Mouse (Mus musculus): ENCODE measurements around the gene Eif2b3.
A peak's percentile ranks its signal among the peaks of the same experiment; 100 is the strongest.

Gene Eif2b3

DNA sequence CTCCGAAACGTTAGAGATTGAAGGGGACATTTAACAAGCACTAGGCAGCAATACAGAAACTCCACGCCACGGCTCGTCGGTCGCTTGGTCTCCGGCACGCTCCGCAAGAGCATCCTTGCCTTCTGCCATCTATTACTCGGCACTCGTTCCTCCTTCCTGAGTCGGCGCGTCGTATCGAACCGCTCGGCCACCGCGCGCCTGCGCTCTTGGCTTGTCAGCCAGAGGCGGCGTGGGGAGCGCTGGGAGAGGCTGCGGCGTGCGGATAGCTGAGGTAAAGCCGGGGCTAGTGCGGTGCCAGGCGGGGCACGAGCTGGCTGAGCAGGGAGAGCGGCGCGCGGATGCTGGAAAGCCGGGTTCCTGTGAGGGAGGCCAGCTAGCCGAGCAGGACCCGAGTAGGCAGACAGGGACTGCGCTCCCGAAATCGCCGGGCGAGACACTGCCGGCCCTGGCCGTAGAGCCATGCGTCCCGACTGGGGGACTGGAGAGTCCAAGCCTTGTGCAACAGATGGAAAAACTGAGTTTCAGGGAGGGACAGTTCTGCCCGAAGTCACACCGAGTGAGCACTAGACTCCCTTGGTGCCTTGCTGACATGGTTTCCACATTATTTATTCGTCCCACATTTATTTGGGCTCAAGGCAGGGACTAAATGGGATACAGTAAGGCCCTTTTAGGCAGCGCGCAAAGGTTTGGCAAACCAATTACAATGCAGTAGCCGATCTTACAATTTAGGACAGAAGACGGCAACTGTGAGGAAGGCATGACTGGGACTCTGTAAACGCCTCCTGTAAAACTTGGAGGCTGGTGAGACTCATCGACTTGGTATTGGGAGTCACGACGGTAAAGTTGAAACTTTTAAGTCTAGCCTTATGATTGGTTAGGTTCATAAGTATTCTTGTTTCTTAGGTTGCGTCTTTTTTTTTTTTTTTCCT, at the start of gene Eif2b3:
Gene Eif2b3, plus strand, starts transcription at position 197 of the 929 bp plus-strand sequence.
- peak; percentile 92 for DNase-seq

- DNase-seq = no peak
These were observed 42.7 kb upstream of the Eif2b3 start for GRCm38 (mm10) chr4:116976503-116976902.

GRCm38 (mm10) chr4:116985681-116986080, 33.5 kb upstream of the Eif2b3 start:
- DNase-seq = no peak

- DNase-seq = peak; percentile 88
These were observed 32.6 kb upstream of the Eif2b3 start for GRCm38 (mm10) chr4:116986400-116987121.

GRCm38 (mm10) chr4:116987122-116987456, 32.1 kb upstream of the Eif2b3 start:
- DNase-seq = no peak

- DNase-seq = no peak
These were observed 29.5 kb upstream of the Eif2b3 start for GRCm38 (mm10) chr4:116989731-116990130.

GRCm38 (mm10) chr4:116991366-116991765, 27.8 kb upstream of the Eif2b3 start:
- DNase-seq = peak; percentile 90

- peak; percentile 99 for DNase-seq
These were observed 25.3 kb upstream of the Eif2b3 start, which contains the start of gene Urod for GRCm38 (mm10) chr4:116993672-116994621. Gene Urod (minus strand): TSS chr4:116994413.

DNA sequence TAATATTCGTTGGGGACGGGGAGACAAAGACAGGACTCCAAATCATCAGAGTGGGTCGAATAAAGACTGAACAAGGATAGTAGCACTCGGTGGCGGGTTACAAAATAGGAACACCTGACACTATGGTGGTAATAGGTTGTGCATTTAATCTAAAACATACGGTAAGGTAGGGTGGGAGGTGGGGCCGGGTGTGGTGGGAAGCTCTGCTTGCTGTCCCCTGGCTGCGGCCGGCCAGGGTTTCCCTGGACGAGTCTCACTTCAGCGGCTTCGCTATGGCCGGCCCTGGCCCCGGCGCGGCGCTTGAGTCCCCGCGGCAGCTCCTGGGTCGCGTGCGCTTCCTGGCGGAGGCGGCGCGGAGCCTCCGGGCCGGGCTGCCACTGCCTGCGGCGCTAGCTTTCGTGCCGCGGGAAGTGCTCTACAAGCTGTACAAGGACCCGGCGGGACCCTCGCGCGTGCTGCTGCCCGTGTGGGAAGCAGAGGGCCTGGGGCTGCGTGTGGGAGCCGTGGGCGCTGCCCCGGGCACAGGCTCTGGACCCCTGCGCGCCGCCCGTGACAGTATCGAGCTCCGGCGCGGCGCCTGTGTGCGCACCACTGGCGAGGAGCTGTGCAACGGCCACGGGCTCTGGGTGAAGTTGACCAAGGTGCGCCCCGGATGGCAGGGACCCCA, 23.9 kb upstream of the Eif2b3 start, which contains the start of gene Hectd3:
Gene Hectd3, plus strand, starts transcription at position 187 of the 667 bp plus-strand sequence.
- peak; percentile 83 for DNase-seq

- peak; percentile 70 for DNase-seq
These were observed 23.4 kb upstream of the Eif2b3 start for GRCm38 (mm10) chr4:116995798-116996135.

- no peak for DNase-seq
These were observed 19.6 kb upstream of the Eif2b3 start for GRCm38 (mm10) chr4:116999513-117000154.

- no peak for DNase-seq
These were observed 17.2 kb upstream of the Eif2b3 start for GRCm38 (mm10) chr4:117001957-117002356.

DNA sequence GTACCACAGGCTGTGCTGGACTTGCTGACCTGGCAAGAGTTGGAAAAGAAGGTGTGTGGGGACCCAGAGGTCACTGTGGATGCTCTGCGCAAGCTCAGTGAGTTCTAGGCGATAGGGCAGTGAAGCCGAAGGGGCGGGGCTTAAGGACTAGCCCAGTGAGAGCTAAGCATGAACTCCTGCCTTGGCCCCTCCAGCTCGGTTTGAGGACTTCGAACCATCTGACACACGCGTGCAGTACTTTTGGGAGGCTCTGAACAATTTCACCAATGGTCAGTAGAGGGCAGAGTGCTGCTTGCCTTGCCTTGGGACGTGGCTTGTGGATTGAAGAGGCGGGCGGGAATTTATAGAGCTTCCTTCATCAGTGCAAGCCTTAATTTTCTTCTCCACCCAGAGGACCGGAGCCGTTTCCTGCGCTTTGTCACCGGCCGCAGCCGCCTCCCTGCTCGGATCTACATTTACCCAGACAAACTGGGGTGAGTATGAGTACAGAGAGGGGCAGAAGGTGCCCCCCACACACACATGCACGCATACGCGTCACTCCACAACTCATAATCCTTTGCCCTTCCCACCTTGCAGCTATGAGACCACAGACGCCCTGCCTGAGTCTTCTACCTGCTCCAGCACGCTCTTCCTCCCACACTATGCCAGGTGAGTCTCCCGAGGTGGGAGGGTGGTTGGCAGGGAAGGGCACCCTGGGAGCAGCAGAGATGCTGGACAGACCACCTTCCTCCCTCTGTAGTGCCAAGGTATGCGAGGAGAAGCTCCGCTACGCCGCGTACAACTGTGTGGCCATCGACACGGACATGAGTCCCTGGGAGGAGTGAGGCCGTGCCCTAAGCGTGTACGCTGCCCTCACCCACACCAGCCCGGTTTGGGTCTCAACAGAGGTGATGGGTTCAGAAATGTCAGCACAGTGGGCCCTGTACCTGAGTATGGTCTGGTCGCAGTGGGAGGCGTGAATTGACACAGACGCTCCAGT, 16.4 kb upstream of the Eif2b3 start:
- DNase-seq = peak; percentile 86

- DNase-seq = no peak
These were observed 14.6 kb upstream of the Eif2b3 start for GRCm38 (mm10) chr4:117004649-117005048.

DNA sequence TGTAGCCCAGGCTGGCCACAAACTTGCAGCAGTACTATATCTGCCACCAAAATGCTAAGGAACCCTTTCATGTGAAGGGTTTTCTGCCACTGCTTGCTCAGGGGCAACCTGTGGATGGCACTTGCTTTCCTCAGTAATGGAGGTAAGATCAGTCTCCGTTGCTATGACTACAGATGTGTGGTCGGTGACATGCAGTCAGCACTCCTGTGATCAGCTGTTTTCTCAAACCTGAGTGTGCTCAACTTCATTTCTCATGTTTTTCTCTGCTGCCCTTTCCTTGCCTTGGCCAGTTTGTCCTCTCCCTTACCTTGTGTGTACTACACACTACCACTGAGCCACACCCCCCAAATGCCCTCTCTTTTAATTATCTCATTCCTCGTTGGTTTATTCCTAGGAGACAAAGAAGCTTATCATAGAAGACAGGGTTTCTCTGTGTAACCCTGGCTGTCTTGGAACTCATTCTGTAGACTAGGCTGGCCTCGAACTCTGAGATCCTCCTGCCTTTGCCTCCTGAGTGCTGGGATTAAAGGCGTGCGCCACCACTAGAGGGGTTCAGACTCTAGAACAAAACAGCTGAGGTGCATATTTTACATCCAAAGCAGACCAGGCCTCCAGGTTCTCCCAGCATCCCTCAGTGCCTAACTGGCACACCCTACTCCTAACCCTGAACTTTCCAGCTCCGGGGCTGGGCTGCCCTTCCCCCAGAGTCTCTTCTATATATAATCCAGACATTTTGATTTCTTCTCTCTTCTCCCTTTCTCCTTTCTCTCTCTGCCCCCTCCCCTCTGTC, 13.4 kb upstream of the Eif2b3 start:
- no peak for DNase-seq

GRCm38 (mm10) chr4:117007058-117007457, 12.1 kb upstream of the Eif2b3 start:
- DNase-seq = no peak

DNA sequence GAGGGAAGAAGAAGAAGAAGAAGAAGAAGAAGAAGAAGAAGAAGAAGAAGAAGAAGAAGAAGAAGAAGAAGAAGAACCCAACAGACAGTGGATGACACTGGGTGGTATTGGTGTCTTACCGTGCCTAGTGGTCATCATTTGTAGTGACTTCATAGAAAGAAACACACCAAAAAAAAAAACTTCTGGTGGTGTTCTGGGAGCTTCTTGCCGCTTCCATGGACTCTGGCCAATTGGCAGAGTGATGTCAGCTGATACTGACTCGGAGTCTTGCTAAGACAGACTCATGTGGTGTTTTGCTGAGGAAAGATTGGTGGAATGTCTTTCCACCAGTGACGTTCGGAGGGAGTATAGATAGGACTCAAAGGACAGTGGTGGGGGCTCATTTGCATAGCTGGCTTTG, 9.0 kb upstream of the Eif2b3 start:
- DNase-seq = no peak

DNA sequence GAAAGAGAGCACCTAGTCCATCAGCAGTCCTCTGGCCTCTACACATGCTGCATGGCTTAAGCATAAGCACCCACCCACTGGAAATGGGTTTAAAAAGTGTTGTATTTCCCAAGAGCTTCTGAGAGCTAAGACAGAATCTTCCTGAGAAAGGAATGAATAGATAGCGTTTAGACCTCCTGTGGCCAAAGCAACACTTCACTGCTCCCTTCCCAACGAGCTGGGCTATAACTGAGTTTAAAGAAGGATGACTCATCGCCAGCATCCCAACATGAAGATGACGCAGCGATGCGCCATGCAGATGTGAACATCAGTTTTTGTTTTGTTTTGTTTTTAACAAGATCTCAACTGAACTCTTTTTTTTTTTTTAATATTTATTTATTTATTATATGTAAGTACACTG, 5.6 kb upstream of the Eif2b3 start:
- no peak for DNase-seq

DNA sequence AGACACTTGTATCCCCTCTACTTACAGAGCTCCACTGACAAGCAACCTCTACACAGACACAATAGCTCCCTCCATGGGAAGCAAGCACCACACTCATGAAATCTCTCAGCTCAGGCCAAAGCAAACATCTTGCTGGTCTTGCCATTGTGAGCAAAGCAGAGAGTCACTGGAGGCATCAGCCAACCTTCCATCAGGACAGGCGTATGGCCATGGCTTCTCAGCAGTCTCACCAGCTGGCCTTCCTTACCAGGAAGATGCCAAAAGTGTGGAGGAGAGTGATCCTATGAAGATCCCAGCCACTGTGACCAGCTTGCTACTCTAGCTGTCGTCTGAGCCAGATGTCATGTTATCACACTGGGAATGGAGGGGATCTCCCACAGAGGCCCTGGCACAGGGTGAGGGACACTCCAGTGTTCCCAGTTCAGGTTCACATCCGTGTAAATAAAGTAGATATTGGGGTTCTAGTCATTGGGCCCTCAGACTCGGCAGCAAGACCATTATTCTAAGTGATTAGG, 4.2 kb upstream of the Eif2b3 start:
- no peak for DNase-seq

All from lung, postnatal 36 days (tissue).